Mouse (Mus musculus): Measurements from ENCODE around the gene Rgl1.
A peak's percentile ranks its signal among the peaks of the same experiment; 100 is the strongest.

Rgl1 gene

GRCm38 (mm10) chr1:152511237-152511636, 254.9 kb downstream of the Rgl1 start:
- DNase-seq (ENCODE audit: low read depth, low spot score) = no peak

GRCm38 (mm10) chr1:152508481-152509220, 257.5 kb downstream of the Rgl1 start:
- no peak for DNase-seq (ENCODE audit: low read depth, low spot score)

- DNase-seq (ENCODE audit: low read depth, low spot score) = no peak
Measured at GRCm38 (mm10) chr1:152506726-152507125, 259.4 kb downstream of the Rgl1 start.

- no peak for DNase-seq (ENCODE audit: low read depth, low spot score)
Measured at GRCm38 (mm10) chr1:152506175-152506574, 260.0 kb downstream of the Rgl1 start.

GRCm38 (mm10) chr1:152499802-152500201, 266.3 kb downstream of the Rgl1 start:
- no peak for DNase-seq (ENCODE audit: low read depth, low spot score)

GRCm38 (mm10) chr1:152497581-152497980, 268.6 kb downstream of the Rgl1 start:
- no peak for DNase-seq (ENCODE audit: low read depth, low spot score)

- no peak for DNase-seq (ENCODE audit: low read depth, low spot score)
Measured at GRCm38 (mm10) chr1:152496831-152497230, 269.3 kb downstream of the Rgl1 start.

- no peak for DNase-seq (ENCODE audit: low read depth, low spot score)
Measured at GRCm38 (mm10) chr1:152492258-152492657, 273.9 kb downstream of the Rgl1 start.

GRCm38 (mm10) chr1:152490842-152491241, 275.3 kb downstream of the Rgl1 start:
- no peak for DNase-seq (ENCODE audit: low read depth, low spot score)

GRCm38 (mm10) chr1:152476126-152476525, 290.0 kb downstream of the Rgl1 start:
- DNase-seq (ENCODE audit: low read depth, low spot score) = no peak

GRCm38 (mm10) chr1:152468443-152468842, 297.7 kb downstream of the Rgl1 start:
- peak; percentile 68 for DNase-seq (ENCODE audit: low read depth, low spot score)
